Mouse (Mus musculus) embryonic fibroblast, embryonic 13.5 days (primary cell): ENCODE data around the gene Ino80.

Experiments used
- CTCF ChIP-seq: IDR thresholded peaks from 2 replicates; pipeline ENCODE4 v1.5.1; 2011; ENCODE audit warnings: mild to moderate bottlenecking, control low read depth, low read length, moderate library complexity, borderline replicate concordance; ENCODE audit not compliant: insufficient read depth
- POLR2A ChIP-seq: IDR thresholded peaks from 2 replicates; pipeline ENCODE4 v1.6.1; 2011; ENCODE audit warnings: low read depth, mild to moderate bottlenecking, control low read depth, low read length, moderate library complexity

DNA sequence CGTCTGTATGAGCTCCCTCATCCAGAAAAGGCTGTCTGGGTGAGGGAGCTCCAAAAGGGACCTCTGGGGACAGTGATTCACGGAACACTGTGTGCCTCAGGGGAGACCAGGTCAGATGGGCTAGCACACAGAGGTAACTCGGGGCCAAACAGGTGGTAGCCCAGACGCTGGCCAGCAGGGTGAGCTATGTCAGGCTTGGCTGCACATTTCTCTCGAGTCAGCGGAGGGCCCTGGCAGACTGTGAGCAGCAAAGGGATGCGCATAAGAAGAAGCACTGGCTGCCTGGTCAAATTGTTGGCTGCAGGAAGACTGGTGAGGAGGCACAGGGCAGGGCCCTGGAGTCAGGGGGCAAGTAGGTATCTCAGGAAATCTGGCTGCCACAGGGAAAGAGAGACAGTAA lies 121.8 kb downstream of the Ino80 start:
- TF ChIP-seq CTCF (peak; percentile 16; the same call in 1 of the 2 replicates), POLR2A (peak; percentile 55; the same call in 1 of the 2 replicates)
